Mouse (Mus musculus) MEL (cell line): ENCODE measurements at regions not wholly inside any gene's neighbourhood (a gene's known extent, or its start where the extent isn't known, plus 50 kb on each side); places are given as distances from the start of the nearest gene placed in this dataset.

Source experiments
- DNase-seq: peaks from one replicate; pipeline ENCODE4 v3.0.0; 2011; ENCODE audit warnings: low read depth, low spot score
- H3K27ac ChIP-seq: 2 replicates; pipeline ENCODE4 v1.5.1; 2012; ENCODE audit warnings: low read depth, mild to moderate bottlenecking, control low read depth, low read length, moderate library complexity; ENCODE audit not compliant: control insufficient read depth
- H3K27me3 ChIP-seq, 2 experiments: fragments of 150-350 bp in 1 of 2; sonication (generic) in 1 of 2; 2 replicates each; pipeline ENCODE4 v1.6.1; 2012; ENCODE audit warnings: low read length in 2 of 2, mild to moderate bottlenecking in 2 of 2, improper control_type of control experiment in 1 of 2, moderate library complexity in 1 of 2; ENCODE audit not compliant: insufficient read depth in 2 of 2, control insufficient read depth in 1 of 2
- H3K36me3 ChIP-seq, 2 experiments: 2 replicates each; pipeline ENCODE4 v1.6.1; 2012 to 2014; ENCODE audit warnings: low read length in 2 of 2, improper control_type of control experiment in 1 of 2, inconsistent platforms in 1 of 2, mild to moderate bottlenecking in 1 of 2; ENCODE audit not compliant: insufficient read depth in 2 of 2, control insufficient read depth in 1 of 2
- H3K4me1 ChIP-seq, 2 experiments: fragments of 150-350 bp in 1 of 2; sonication (generic) in 1 of 2; 2 replicates each; pipeline ENCODE4 v1.6.1; 2012; ENCODE audit warnings: low read length in 2 of 2, improper control_type of control experiment in 1 of 2, mild to moderate bottlenecking in 1 of 2; ENCODE audit not compliant: insufficient read depth in 2 of 2, control insufficient read depth in 1 of 2
- H3K4me3 ChIP-seq, 2 experiments: fragments of 150-350 bp in 1 of 2; sonication (generic) in 1 of 2; 2 replicates each; pipeline ENCODE4 v1.5.1; 2012; ENCODE audit warnings: low read depth in 2 of 2, low read length in 2 of 2, mild to moderate bottlenecking in 2 of 2, moderate library complexity in 2 of 2, control low read depth in 1 of 2, improper control_type of control experiment in 1 of 2; ENCODE audit not compliant: control insufficient read depth in 1 of 2, insufficient read depth in 1 of 2
- H3K79me2 ChIP-seq: 2 replicates; pipeline ENCODE4 v1.6.1; 2012; ENCODE audit warnings: mild to moderate bottlenecking, low read length, moderate library complexity; ENCODE audit not compliant: control insufficient read depth, poor library complexity, insufficient read depth
- H3K9ac ChIP-seq: 2 replicates; pipeline ENCODE4 v1.6.1; 2012; ENCODE audit warnings: low read depth, mild to moderate bottlenecking, control low read depth, low read length, moderate library complexity; ENCODE audit not compliant: control insufficient read depth, poor library complexity, severe bottlenecking
- H3K9me3 ChIP-seq: fragments of 150-350 bp; sonication (generic); replicated peaks from 2 replicates; pipeline ENCODE4 v1.6.1; 2012; ENCODE audit warnings: mild to moderate bottlenecking, low read length, improper control_type of control experiment, moderate library complexity; ENCODE audit not compliant: insufficient read depth
- BHLHE40 ChIP-seq: IDR thresholded peaks from 2 replicates; pipeline ENCODE4 v1.6.1; 2012; ENCODE audit warnings: low read depth, mild to moderate bottlenecking, inconsistent platforms, low read length, improper control_type of control experiment, borderline replicate concordance
- E2F4 ChIP-seq: IDR thresholded peaks from 2 replicates; pipeline ENCODE4 v1.6.1; 2011; ENCODE audit warnings: low read depth, low read length, improper control_type of control experiment, borderline replicate concordance
- ELF1 ChIP-seq: IDR thresholded peaks from 2 replicates; pipeline ENCODE4 v1.6.1; 2014; ENCODE audit warnings: low read depth, mild to moderate bottlenecking, inconsistent platforms, low read length, improper control_type of control experiment, moderate library complexity
- EP300 ChIP-seq, 2 experiments: IDR thresholded peaks; 2 replicates each; pipeline ENCODE4 v1.6.1; 2011; ENCODE audit warnings: improper control_type of control experiment in 2 of 2, low read length in 2 of 2, low read depth in 1 of 2, mild to moderate bottlenecking in 1 of 2
- GABPA ChIP-seq: IDR thresholded peaks from 2 replicates; pipeline ENCODE4 v1.6.1; 2012; ENCODE audit warnings: low read depth, mild to moderate bottlenecking, inconsistent platforms, low read length, improper control_type of control experiment, moderate library complexity
- JUND ChIP-seq: IDR thresholded peaks from 2 replicates; pipeline ENCODE4 v1.6.1; 2011; ENCODE audit warnings: low read depth, mild to moderate bottlenecking, improper control_type of control experiment, low read length
- KAT2A ChIP-seq: conservative IDR thresholded peaks from 2 replicates; pipeline ENCODE4 v1.6.1; 2012; ENCODE audit warnings: low read depth, low read length, improper control_type of control experiment, inconsistent platforms
- MAZ ChIP-seq: IDR thresholded peaks from 2 replicates; pipeline ENCODE4 v1.6.1; 2012; ENCODE audit warnings: low read depth, mild to moderate bottlenecking, inconsistent platforms, low read length, improper control_type of control experiment
- MEF2A ChIP-seq: IDR thresholded peaks from 2 replicates; pipeline ENCODE4 v1.6.1; 2014; ENCODE audit warnings: low read depth, mild to moderate bottlenecking, inconsistent platforms, low read length, improper control_type of control experiment; ENCODE audit not compliant: poor library complexity, insufficient replicate concordance, severe bottlenecking; ENCODE audit errors: extremely low read depth
- MXI1 ChIP-seq: IDR thresholded peaks from 2 replicates; pipeline ENCODE4 v1.6.1; 2011; ENCODE audit warnings: mild to moderate bottlenecking, low read depth, low read length, improper control_type of control experiment
- MYB ChIP-seq: IDR thresholded peaks from 2 replicates; pipeline ENCODE4 v1.6.1; 2011; ENCODE audit warnings: mild to moderate bottlenecking, low read depth, low read length, improper control_type of control experiment
- NRF1 ChIP-seq: IDR thresholded peaks from 2 replicates; pipeline ENCODE4 v1.6.1; 2014; ENCODE audit warnings: low read depth, mild to moderate bottlenecking, inconsistent platforms, low read length, improper control_type of control experiment, moderate library complexity; ENCODE audit not compliant: poor library complexity, insufficient read depth, severe bottlenecking
- POLR2A ChIP-seq, 2 experiments: IDR thresholded peaks; 2 replicates each; pipeline ENCODE4 v1.6.1; 2011 to 2012; ENCODE audit warnings: low read length in 2 of 2, mild to moderate bottlenecking in 2 of 2, control low read depth in 1 of 2, improper control_type of control experiment in 1 of 2, low read depth in 1 of 2, moderate library complexity in 1 of 2; ENCODE audit not compliant: control insufficient read depth in 1 of 2, insufficient read depth in 1 of 2, poor library complexity in 1 of 2
- POLR2AphosphoS2 ChIP-seq: IDR thresholded peaks from 2 replicates; pipeline ENCODE4 v1.6.1; 2011; ENCODE audit warnings: low read length, improper control_type of control experiment
- RCOR1 ChIP-seq: IDR thresholded peaks from 2 replicates; pipeline ENCODE4 v1.6.1; 2012; ENCODE audit warnings: low read depth, mild to moderate bottlenecking, inconsistent platforms, low read length, improper control_type of control experiment
- TBP ChIP-seq: IDR thresholded peaks from 2 replicates; pipeline ENCODE4 v1.8.0; 2011; ENCODE audit warnings: low read depth, low read length, improper control_type of control experiment
- UBTF ChIP-seq: IDR thresholded peaks from 2 replicates; pipeline ENCODE4 v1.6.1; 2012; ENCODE audit warnings: low read depth, mild to moderate bottlenecking, inconsistent platforms, low read length, improper control_type of control experiment, moderate library complexity, borderline replicate concordance; ENCODE audit not compliant: insufficient read depth
- ZC3H11A ChIP-seq: IDR thresholded peaks from 2 replicates; pipeline ENCODE4 v1.6.1; 2012; ENCODE audit warnings: low read depth, mild to moderate bottlenecking, inconsistent platforms, low read length, improper control_type of control experiment
- ZKSCAN1 ChIP-seq: IDR thresholded peaks from 2 replicates; pipeline ENCODE4 v1.6.1; 2012; ENCODE audit warnings: low read depth, mild to moderate bottlenecking, inconsistent platforms, low read length, improper control_type of control experiment, moderate library complexity
- ZMIZ1 ChIP-seq: IDR thresholded peaks from 2 replicates; pipeline ENCODE4 v1.6.1; 2012; ENCODE audit warnings: low read depth, mild to moderate bottlenecking, inconsistent platforms, low read length, improper control_type of control experiment, moderate library complexity
- ZNF384 ChIP-seq: IDR thresholded peaks from 2 replicates; pipeline ENCODE4 v1.6.1; 2012; ENCODE audit warnings: low read depth, mild to moderate bottlenecking, inconsistent platforms, low read length, improper control_type of control experiment

- DNase-seq: no peak
- Histone ChIP-seq H3K27me3 (no peaks in the 10 kb centered on the region), H3K79me2 (no peaks in the 10 kb centered on the region), H3K36me3 (no peaks in the 10 kb centered on the region), H3K4me3 (no peak overlapping the region), H3K9ac (no peak overlapping the region), H3K9me3 (no peaks in the 10 kb centered on the region), H3K27ac (no peak overlapping the region), H3K4me1 (no peaks in the 10 kb centered on the region)
- TF ChIP-seq RCOR1: no peak
- TF ChIP-seq KAT2A: no peak
- TF ChIP-seq ZC3H11A: no peak
- TF ChIP-seq BHLHE40: no peak
- TF ChIP-seq MEF2A: no peak
- no peak for TF ChIP-seq ZNF384
- TF ChIP-seq GABPA: no peak
Measured at GRCm38 (mm10) chr8:17708409-17708808, 1269.6 kb downstream of the Defb40 start.

- Histone ChIP-seq H3K9me3 (no peaks in the 10 kb centered on the region), H3K4me3 (no peak overlapping the region), H3K27me3 (no peaks in the 10 kb centered on the region), H3K9ac (no peak overlapping the region), H3K4me1 (no peaks in the 10 kb centered on the region), H3K36me3 (no peaks in the 10 kb centered on the region), H3K79me2 (no peaks in the 10 kb centered on the region), H3K27ac (no peak overlapping the region)
- TF ChIP-seq POLR2AphosphoS2: no peak
- no peak for TF ChIP-seq EP300 (IDR thresholded peaks at IDR 0.05; ENCODE audit: low read depth in 1 of 2, low read length in 2 of 2)
- TF ChIP-seq ZKSCAN1: no peak
- TF ChIP-seq MAZ: no peak
- no peak for TF ChIP-seq MYB
- TF ChIP-seq MXI1: no peak
- TF ChIP-seq NRF1: no peak
- TF ChIP-seq POLR2A (IDR thresholded peaks at IDR 0.05; ENCODE audit: control insufficient read depth in 1 of 2, insufficient read depth in 1 of 2, low read depth in 1 of 2, low read length in 2 of 2, poor library complexity in 1 of 2): no peak
- TF ChIP-seq GABPA: no peak
- no peak for DNase-seq
Measured at GRCm38 (mm10) chr8:17704289-17704688, 1273.8 kb downstream of the Defb40 start.

GRCm38 (mm10) chr8:17700362-17700761 lies 1277.7 kb downstream of the Defb40 start:
- Histone ChIP-seq H3K27ac (no peak overlapping the region), H3K79me2 (no peaks in the 10 kb centered on the region), H3K9ac (no peak overlapping the region), H3K4me1 (no peaks in the 10 kb centered on the region), H3K9me3 (no peaks in the 10 kb centered on the region), H3K27me3 (no peaks in the 10 kb centered on the region), H3K4me3 (no peak overlapping the region), H3K36me3 (no peaks in the 10 kb centered on the region)
- no peak for DNase-seq
- no peak for TF ChIP-seq E2F4
- TF ChIP-seq ZMIZ1: no peak
- no peak for TF ChIP-seq EP300 (IDR thresholded peaks at IDR 0.05; ENCODE audit: low read depth in 1 of 2, low read length in 2 of 2)
- no peak for TF ChIP-seq TBP
- no peak for TF ChIP-seq UBTF
- no peak for TF ChIP-seq ZC3H11A
- no peak for TF ChIP-seq ELF1
- TF ChIP-seq JUND: no peak
- TF ChIP-seq BHLHE40: no peak
- TF ChIP-seq ZKSCAN1: no peak
